Mouse (Mus musculus): ENCODE measurements at regions not wholly inside any gene's neighbourhood (a gene's known extent, or its start where the extent isn't known, plus 50 kb on each side); places are given as distances from the start of the nearest gene placed in this dataset.
A peak's percentile ranks its signal among the peaks of the same experiment; 100 is the strongest.

DNA sequence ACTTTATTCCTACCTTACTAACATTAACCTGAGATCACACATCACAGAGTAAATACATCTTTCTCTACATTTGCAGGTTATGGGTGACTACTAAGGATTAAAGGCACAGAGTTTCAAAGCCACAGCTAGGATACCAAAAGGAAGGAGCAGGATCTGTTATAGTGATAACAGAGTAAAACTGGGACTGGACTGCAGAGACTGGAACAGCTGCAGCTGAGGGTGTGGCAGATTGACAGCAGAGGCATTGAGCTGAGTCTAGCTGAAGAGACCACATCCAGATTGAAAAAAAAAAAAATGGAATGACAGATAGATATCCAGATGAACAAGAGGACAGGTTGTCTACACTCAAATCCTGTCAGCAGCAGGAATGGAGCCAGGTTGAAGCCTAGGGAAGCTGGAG, 301.1 kb downstream of the Irs2 start:
- no peak for DNase-seq

DNA sequence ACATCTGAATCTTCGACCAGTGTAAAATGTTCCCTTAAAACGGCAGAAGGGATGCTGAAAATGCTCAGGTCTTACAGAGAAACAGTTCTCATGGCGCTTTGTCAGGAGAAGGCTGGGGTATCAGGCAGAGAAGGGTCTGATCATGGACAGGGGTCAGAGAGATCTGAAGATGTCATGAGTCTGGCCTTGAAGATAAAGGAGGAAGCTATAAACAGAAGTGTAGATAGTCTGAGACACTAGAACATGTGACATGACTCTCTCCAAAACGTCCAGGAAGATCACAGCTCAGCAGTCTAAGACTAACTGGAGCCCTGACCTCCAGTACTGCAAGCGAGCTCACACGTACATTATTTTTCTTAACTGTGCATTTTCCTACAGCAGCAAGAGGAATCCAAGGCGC, 302.3 kb downstream of the Irs2 start:
- no peak for DNase-seq

DNA sequence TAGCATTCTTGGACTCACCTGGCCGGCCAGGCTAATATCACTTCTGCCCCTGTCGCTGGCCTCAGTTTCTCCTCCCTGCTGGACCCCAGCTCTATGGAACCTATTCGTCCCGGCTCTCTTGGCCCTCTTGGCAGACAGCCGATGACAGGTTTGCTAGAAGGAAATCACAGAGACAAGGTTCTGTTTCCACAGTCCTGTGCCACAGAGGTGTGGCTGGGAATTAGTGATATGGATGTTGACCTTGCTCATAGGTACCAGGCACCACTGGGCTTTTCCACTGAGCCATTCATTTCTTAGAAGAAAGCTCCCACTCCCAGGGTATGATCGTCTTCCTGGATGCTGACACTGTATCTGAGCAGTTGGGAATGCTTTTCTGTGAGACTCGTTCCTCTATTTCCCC, 305.5 kb downstream of the Irs2 start:
- no peak for DNase-seq

DNA sequence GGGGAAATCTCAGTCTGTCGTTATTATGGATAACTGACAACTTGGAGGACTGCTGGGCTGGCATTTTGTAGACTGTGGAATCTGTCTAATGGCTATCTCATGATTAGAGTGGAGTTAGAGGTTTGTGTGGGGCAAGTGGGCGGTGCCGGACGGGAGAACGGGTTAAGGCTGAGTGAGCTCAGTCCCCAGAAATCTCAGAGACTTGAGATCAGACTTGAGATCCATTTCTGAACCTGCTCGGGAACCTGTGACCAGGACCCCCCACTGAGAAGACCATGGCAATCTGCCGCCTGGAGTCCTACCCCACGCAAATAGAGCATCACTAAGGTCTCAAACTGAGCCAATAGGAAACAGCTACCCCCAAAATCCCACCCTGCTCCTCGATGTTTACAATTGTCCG, 306.0 kb downstream of the Irs2 start:
- DNase-seq, result peak; percentile 36 to 49

DNA sequence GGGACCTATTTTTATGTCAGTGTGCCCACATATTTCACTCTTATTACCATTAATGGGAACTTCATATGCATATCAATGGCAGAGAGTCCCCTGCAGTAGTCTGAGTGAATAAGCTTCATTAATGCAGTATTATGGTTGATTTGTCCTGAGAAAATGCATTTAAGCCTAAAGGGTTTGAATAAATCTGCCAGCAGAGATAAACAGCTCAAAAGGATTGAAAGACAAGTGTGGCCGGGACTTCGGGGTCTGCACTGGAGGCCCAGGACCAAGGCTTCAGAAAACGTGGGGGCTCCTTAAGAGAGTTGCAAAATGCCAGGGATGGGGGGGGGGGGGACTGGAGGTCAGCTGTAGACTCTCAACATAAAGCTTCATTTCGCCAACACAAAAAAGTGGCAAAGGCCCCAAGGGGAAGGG, 306.6 kb downstream of the Irs2 start:
- no peak for DNase-seq

DNA sequence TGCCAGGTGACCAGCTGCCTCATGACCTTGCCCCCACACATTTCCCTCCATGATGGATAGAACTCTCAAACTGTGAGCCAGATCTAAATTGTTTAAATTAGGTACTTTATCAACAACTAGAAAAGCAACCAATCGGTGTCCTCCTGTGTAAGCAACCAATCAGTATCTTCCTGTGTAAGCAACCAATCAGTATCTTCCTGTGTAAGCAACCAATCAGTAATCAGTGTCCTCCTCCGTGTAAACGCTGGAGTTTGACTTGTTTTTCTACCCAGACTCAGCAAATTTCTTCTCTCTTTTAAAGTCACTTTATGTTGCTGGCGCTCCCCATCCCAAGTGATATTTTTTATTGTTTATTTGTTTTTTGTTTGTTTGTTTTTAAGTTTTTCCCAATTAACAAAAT, 307.0 kb downstream of the Irs2 start:
- no peak for DNase-seq

DNA sequence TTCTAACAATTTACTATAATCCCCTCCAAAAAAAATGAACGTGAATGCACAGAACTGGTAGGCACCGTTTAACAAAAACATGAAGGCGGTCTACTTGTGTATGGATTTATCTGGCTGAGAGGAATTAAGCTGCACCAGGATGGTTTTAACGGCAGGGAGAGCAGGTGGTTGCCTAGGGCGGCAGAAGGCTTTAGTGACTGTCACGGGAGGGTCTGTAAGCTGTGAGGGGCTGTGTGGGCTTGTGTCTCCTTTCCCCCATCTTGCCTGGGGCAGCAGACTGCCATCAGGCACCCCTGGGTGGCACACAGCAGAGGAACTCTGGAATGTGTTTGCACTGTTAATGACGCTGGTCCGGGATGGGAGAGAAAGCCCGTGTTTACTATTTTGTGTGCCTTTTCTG, 308.6 kb downstream of the Irs2 start:
- no peak for DNase-seq

DNA sequence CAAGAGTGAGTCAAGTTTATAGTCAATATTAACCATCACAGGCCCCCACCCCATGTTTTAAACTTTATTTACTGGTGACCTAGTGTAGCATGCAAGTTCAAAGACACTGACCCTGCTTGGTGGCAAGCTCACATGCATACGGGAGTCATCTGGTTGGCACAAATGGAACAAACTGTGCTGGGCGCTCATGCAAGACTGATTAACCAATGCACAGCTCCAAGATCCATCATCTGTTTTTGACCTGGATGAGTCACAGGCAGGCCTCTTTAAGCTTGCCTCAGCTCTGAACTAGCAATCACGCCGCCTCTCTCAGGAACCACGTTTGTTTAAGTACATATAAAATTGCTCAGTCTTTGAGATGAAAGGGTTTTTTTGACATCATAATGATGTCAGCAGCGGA, 313.1 kb downstream of the Irs2 start:
- DNase-seq, result peak; percentile 20 to 49

DNA sequence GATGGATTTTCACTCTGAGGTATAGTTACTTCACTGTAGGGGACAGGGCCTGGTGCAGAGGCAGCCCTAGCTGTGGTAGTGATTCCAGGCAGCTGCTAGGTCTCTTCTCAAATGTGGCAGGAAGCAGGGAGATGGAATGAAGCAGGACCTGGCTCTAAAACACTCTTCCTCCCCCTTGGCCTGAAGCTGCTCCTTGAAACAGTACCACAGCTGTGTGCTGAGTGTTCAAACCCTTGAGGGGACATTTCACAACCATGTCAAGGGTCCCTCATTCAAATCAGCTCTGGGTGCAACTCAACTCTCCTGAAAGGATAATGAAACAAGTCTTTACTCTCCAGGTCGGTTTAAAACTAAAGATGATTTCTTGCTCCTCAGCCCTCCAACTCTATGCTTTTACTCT, 317.6 kb downstream of the Irs2 start:
- DNase-seq, result no peak

DNA sequence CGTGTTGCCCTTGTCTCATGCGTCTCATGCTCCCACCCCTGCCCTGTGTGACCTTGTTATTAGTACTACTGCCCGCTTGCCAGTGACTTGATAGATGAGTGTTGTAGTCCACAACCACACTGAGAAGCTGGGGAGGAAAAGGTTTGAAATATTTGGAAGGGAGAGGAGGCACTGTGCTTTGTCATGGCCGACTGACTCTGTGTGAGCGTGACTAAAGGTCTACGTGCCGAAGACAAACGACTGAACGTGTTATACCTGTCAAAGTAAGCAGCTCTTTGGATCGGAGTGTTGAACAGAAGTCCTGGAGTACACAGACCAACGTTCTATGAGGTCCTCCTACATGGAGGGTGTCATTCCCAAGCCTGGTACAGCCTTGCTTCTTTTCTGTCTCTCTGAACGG, 318.4 kb downstream of the Irs2 start:
- DNase-seq, result no peak

DNA sequence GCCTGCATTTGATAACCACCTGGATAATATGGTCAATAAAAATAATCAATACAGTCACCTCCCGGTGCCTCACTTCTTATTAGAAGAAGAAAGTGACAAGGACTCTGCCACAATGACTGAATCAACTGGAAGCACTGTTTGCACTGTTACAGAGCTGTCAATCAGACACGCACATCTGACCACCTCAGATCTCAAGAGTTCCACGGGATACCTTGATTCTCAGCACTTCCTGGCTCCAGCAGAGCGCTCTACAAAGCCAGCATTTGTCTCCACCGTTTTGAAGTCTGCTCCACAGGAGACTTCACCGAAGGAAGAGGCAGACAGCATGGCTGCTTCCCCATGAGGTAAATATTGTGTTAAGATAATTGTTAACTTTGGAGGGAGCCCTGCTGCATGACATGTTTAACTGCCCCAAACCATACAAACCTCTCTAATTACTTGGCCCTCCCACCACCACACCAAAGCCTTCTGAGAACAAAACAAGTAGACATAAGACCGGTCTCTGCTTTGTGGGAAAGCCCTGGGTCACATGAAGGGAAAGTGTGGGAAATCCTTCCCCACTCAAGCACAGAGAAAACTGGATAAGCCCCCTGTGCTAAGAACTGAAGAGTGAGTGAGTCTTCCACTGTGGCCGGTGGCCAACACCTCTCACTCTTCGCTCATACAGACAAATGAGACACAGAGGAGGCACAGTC, 320.2 kb downstream of the Irs2 start:
- DNase-seq, result no peak

All from cerebellum, postnatal 14 days (tissue).